Comparison of ENCODE assay signal across 17 mouse cellular contexts in genomic region chr6:55324785-55325184, GRCm38 (mm10). TPM values are rescaled to one million over a fixed set of nuclear protein-coding genes. Genes with fewer than 3 reads are reported as not detected.
DNase-seq lines count a peak whose midpoint lies in the region; ATAC-seq and TF ChIP-seq lines count a peak whose summit lies in the region.
"Had no signal": no experiment of that assay in that cellular context is flagged by ENCODE, and none has a peak within 500 bp of the region (broad histone marks: within the 10 kb centered on the region; RNA-seq: fewer than 3 reads in every experiment).

No protein-coding gene starts in this region.

- WGBS in heart, postnatal 0 days = 58% methylated on average over 1 of the region's 1 CpGs
- 5% methylated on average over 1 of the region's 1 CpGs for WGBS in liver, embryonic 14.5 days (ENCODE audit: insufficient replicate concordance)

- DNase-seq in heart, postnatal 0 days (ENCODE audit: low spot score) = no peak
- DNase-seq in heart, postnatal 10 days = no peak
- DNase-seq in spleen, postnatal 10 days (ENCODE audit: low spot score in 2 of 2) = peak; percentile 54 to 61
- no peak for DNase-seq in spleen, postnatal 36 days (ENCODE audit: low spot score in 2 of 2)
- no peak for DNase-seq in liver, embryonic 14.5 days (ENCODE audit: low read depth in 3 of 3, low spot score in 3 of 3)
- DNase-seq in yolk sac, embryonic 10.5 days (ENCODE audit: low spot score) = peak; percentile 49
- no peak for DNase-seq in left cerebral cortex, adult 9 months (ENCODE audit: low spot score in 2 of 2)
- no peak for DNase-seq in gastrocnemius, postnatal 4 days (ENCODE audit: low spot score in 2 of 2)
- DNase-seq: adrenal gland, postnatal 10 days; layer of hippocampus, adult 9-11 months; retina, postnatal 1 day had no signal

- H3K4me3 ChIP-seq in heart, postnatal 0 days (ENCODE audit: low read depth, low read length) = no peak overlapping the region
- no peak overlapping the region for H3K4me3 ChIP-seq in liver, embryonic 14.5 days (ENCODE audit: insufficient read depth in 1 of 2, low read depth in 2 of 2, low read length in 2 of 2)
- H3K4me3 ChIP-seq: limb, embryonic 12.5 days had no signal

- no peak overlapping the region for H3K27ac ChIP-seq in heart, postnatal 0 days (ENCODE audit: low read depth)
- H3K27ac ChIP-seq in liver, embryonic 14.5 days = peak overlapping the region; percentile 91
- H3K27ac ChIP-seq: limb, embryonic 12.5 days had no signal

- H3K27me3 ChIP-seq in heart, postnatal 0 days (ENCODE audit: control insufficient read depth, insufficient read depth, low read length) = no peaks in the 10 kb centered on the region
- no peaks in the 10 kb centered on the region for H3K27me3 ChIP-seq in liver, embryonic 14.5 days (ENCODE audit: control insufficient read depth, insufficient read depth, low read length)

- no peak for TF ChIP-seq EP300 in heart, postnatal 0 days (IDR thresholded peaks at IDR 0.05; ENCODE audit: low read depth)
- TF ChIP-seq EP300 in liver, embryonic 14.5 days (IDR thresholded peaks at IDR 0.05; ENCODE audit: low read depth) = no peak

- peaks cover 28% of the 10 kb centered on the region for H3K4me1 ChIP-seq in heart, postnatal 0 days (ENCODE audit: control insufficient read depth, insufficient read depth)
- peaks cover 65 to 84% of the 10 kb centered on the region in 2 experiments for H3K4me1 ChIP-seq in liver, embryonic 14.5 days (replicated peaks; ENCODE audit: control insufficient read depth in 2 of 2, insufficient read depth in 2 of 2, low read length in 1 of 2)

- H3K9ac ChIP-seq in heart, postnatal 0 days (replicated peaks; ENCODE audit: low read depth, low read length) = no peak overlapping the region
- no peak overlapping the region; the same call in 1 of the 2 replicates for H3K9ac ChIP-seq in liver, embryonic 14.5 days (replicated peaks)
- H3K9ac ChIP-seq: limb, embryonic 12.5 days had no signal

- intact Hi-C loops in heart, postnatal 10 days (cut with DNase I) = no loop called here

- TF ChIP-seq CTCF in heart, postnatal 0 days (IDR thresholded peaks at IDR 0.05; ENCODE audit: low read depth) = peak; percentile 33; the same call in 1 of the 2 replicates
- TF ChIP-seq CTCF in liver, embryonic 14.5 days (IDR thresholded peaks at IDR 0.05; ENCODE audit: low read depth) = peak; percentile 81

- no peak overlapping the region for H3K4me2 ChIP-seq in heart, postnatal 0 days (ENCODE audit: low read depth, low read length)
- peak overlapping the region; percentile 72 for H3K4me2 ChIP-seq in liver, embryonic 14.5 days (ENCODE audit: low read depth)
- H3K4me2 ChIP-seq: limb, embryonic 12.5 days had no signal

- H3K36me3 ChIP-seq in heart, postnatal 0 days (replicated peaks; ENCODE audit: control insufficient read depth, insufficient read depth, low read length) = no peaks in the 10 kb centered on the region
- H3K36me3 ChIP-seq in liver, embryonic 14.5 days (replicated peaks; ENCODE audit: control insufficient read depth, insufficient read depth, low read depth) = no peaks in the 10 kb centered on the region
- H3K36me3 ChIP-seq: limb, embryonic 12.5 days had no signal

- no peaks in the 10 kb centered on the region for H3K9me3 ChIP-seq in heart, postnatal 0 days (replicated peaks; ENCODE audit: control insufficient read depth, low read length)
- H3K9me3 ChIP-seq in liver, embryonic 14.5 days (ENCODE audit: control insufficient read depth, low read length) = no peaks in the 10 kb centered on the region
- H3K9me3 ChIP-seq: limb, embryonic 12.5 days had no signal

- no peak for ATAC-seq in heart, postnatal 0 days (ENCODE audit: insufficient read depth, low read depth)
- 0 out of 2 replicates have a peak, but pooled peaks have one; percentile 7 for ATAC-seq in liver, embryonic 14.5 days (ENCODE audit: insufficient read depth)

RNA-seq across cellular contexts. Expression of gene Aqp1, which starts 11.4 kb away (rescaled TPM):
- 146 and 148 TPM in 2 replicates for total RNA-seq in heart, postnatal 0 days (2014; rRNA removed; ENCODE audit: low replicate concordance)
- polyA plus RNA-seq in heart, postnatal 0 days (2015; fragmentation: Nextera tagmentation; extraction: Ambion mirVana) = 56.4 and 58.0 TPM in 2 replicates
- total RNA-seq in heart, postnatal 10 days (2021) = 100 to 1,000 TPM; 195 to 252 TPM
- 58.3 and 59.3 TPM in 2 replicates for polyA plus RNA-seq in liver, embryonic 14.5 days (2012; rRNA removed)
- 13.2 and 15.1 TPM in 2 replicates for polyA plus RNA-seq in liver, embryonic 14.5 days (2014; fragmentation: Nextera tagmentation; extraction: Ambion mirVana)
- 100 to 1,000 TPM; 108 to 109 TPM for total RNA-seq in gastrocnemius, postnatal 4 days (2021)

RNA-seq across cellular contexts. Expression of gene Ghrhr, which starts 51.3 kb away (rescaled TPM):
- total RNA-seq in heart, postnatal 0 days (2014; rRNA removed; ENCODE audit: low replicate concordance) = not detected in 2 replicates
- not detected in 2 replicates for polyA plus RNA-seq in heart, postnatal 0 days (2015; fragmentation: Nextera tagmentation; extraction: Ambion mirVana)
- total RNA-seq in heart, postnatal 10 days (2021) = not detected
- polyA plus RNA-seq in liver, embryonic 14.5 days (2012; rRNA removed) = 0.02 and 0.03 TPM in 2 replicates
- polyA plus RNA-seq in liver, embryonic 14.5 days (2014; fragmentation: Nextera tagmentation; extraction: Ambion mirVana) = not detected in 2 replicates
- total RNA-seq in gastrocnemius, postnatal 4 days (2021) = not detected
- total RNA-seq: adrenal gland, postnatal 10 days; gastrocnemius, adult 8-10 months; heart, postnatal 25 days had no signal
- polyA plus RNA-seq: C2C12; limb, embryonic 12.5 days; neural tube, embryonic 11.5 days; urinary bladder, adult 2 months had no signal

Comparison
In these comparisons a context has a peak if more than half of its experiments do, and no peak if none do; other contexts are left out.
1. DNase-seq: peak in spleen, postnatal 10 days (2 of 2) and yolk sac, embryonic 10.5 days (single experiment); none in heart, postnatal 0 days (single experiment), heart, postnatal 10 days (0 of 2), spleen, postnatal 36 days (0 of 2), liver, embryonic 14.5 days (0 of 3), left cerebral cortex, adult 9 months (0 of 2) and gastrocnemius, postnatal 4 days (0 of 2).